Mouse (Mus musculus) forebrain, embryonic 12.5 days (tissue): ENCODE measurements at regions not wholly inside any gene's neighbourhood (a gene's known extent, or its start where the extent isn't known, plus 50 kb on each side); places are given as distances from the start of the nearest gene placed in this dataset.

Source experiments
- ATAC-seq: fragments of 200-750 bp; cut with Nextera tagmentation; 2 replicates; pipeline ENCODE4 v1.8.0; 2017; ENCODE audit warnings: moderate TSS enrichment; ENCODE audit not compliant: low FRiP score
- H3K27ac ChIP-seq: fragments of 300-500 bp; sonication (generic); 2 replicates; pipeline ENCODE4 v1.5.1; 2016; ENCODE audit warnings: mild to moderate bottlenecking
- H3K27me3 ChIP-seq: fragments of 300-500 bp; sonication (generic); 2 replicates; pipeline ENCODE4 v1.6.1; 2016; ENCODE audit warnings: mild to moderate bottlenecking
- H3K36me3 ChIP-seq: fragments of 300-500 bp; sonication (generic); replicated peaks from 2 replicates; pipeline ENCODE4 v1.6.1; 2016; ENCODE audit warnings: mild to moderate bottlenecking
- H3K4me1 ChIP-seq: fragments of 300-500 bp; sonication (generic); 2 replicates; pipeline ENCODE4 v1.6.1; 2016
- H3K4me2 ChIP-seq: fragments of 300-500 bp; sonication (generic); 2 replicates; pipeline ENCODE4 v1.6.1; 2016; ENCODE audit warnings: mild to moderate bottlenecking, moderate library complexity
- H3K4me3 ChIP-seq: fragments of 300-500 bp; sonication (generic); replicated peaks from 2 replicates; pipeline ENCODE4 v1.5.1; 2016; ENCODE audit warnings: mild to moderate bottlenecking
- H3K9ac ChIP-seq: fragments of 300-500 bp; sonication (generic); 2 replicates; pipeline ENCODE4 v1.6.1; 2016; ENCODE audit warnings: mild to moderate bottlenecking
- H3K9me3 ChIP-seq: fragments of 300-500 bp; sonication (generic); 2 replicates; pipeline ENCODE4 v1.6.1; 2016
- WGBS: fragments of 180-500 bp; shearing (Covaris S2); methylation state at CpG from one replicate; pipeline ENCODE4 v1.1.7; 2016; 5-methylcytosine and 5-hydroxymethylcytosine counted together

- no peak overlapping the region for H3K27ac ChIP-seq
- ATAC-seq: no peak
- no peaks in the 10 kb centered on the region for H3K36me3 ChIP-seq
- no peaks in the 10 kb centered on the region for H3K27me3 ChIP-seq
- H3K9ac ChIP-seq: no peak overlapping the region
- H3K4me3 ChIP-seq: no peak overlapping the region
- H3K4me2 ChIP-seq: no peak overlapping the region
- no peaks in the 10 kb centered on the region for H3K9me3 ChIP-seq
- WGBS: 93% methylated on average over 4 of the region's 4 CpGs
- H3K4me1 ChIP-seq: no peaks in the 10 kb centered on the region
These were observed 515.3 kb downstream of the Rps29 start for GRCm38 (mm10) chr12:68643671-68644070.

GRCm38 (mm10) chr12:68632441-68632840, 526.5 kb downstream of the Rps29 start:
- Histone ChIP-seq H3K4me2 (no peak overlapping the region), H3K9ac (no peak overlapping the region), H3K4me1 (no peaks in the 10 kb centered on the region), H3K9me3 (no peaks in the 10 kb centered on the region), H3K36me3 (no peaks in the 10 kb centered on the region), H3K27me3 (no peaks in the 10 kb centered on the region), H3K4me3 (no peak overlapping the region), H3K27ac (no peak overlapping the region)
- WGBS: 98% methylated on average over 3 of the region's 3 CpGs
- no peak for ATAC-seq

GRCm38 (mm10) chr12:68618337-68618736, 540.6 kb downstream of the Rps29 start:
- no peaks in the 10 kb centered on the region for H3K4me1 ChIP-seq
- no peak overlapping the region for H3K9ac ChIP-seq
- H3K36me3 ChIP-seq: no peaks in the 10 kb centered on the region
- no peak overlapping the region for H3K4me2 ChIP-seq
- H3K27ac ChIP-seq: no peak overlapping the region
- H3K27me3 ChIP-seq: no peaks in the 10 kb centered on the region
- no peaks in the 10 kb centered on the region for H3K9me3 ChIP-seq
- H3K4me3 ChIP-seq: no peak overlapping the region
- 87% methylated on average over 2 of the region's 2 CpGs for WGBS
- no peak for ATAC-seq

- WGBS: 67% methylated on average over 10 of the region's 10 CpGs
These were observed 553.5 kb downstream of the Rps29 start for GRCm38 (mm10) chr12:68605417-68606000.

GRCm38 (mm10) chr12:68604524-68605299, 554.3 kb downstream of the Rps29 start:
- no peak for ATAC-seq
- WGBS: 87% methylated on average over 5 of the region's 5 CpGs
- Histone ChIP-seq H3K9ac (no peak overlapping the region), H3K9me3 (no peaks in the 10 kb centered on the region), H3K4me1 (peaks cover 10% of the 10 kb centered on the region), H3K36me3 (no peaks in the 10 kb centered on the region), H3K27ac (no peak overlapping the region), H3K4me2 (no peak overlapping the region), H3K27me3 (no peaks in the 10 kb centered on the region; the same call in 1 of the 2 replicates), H3K4me3 (no peak overlapping the region)

More at GRCm38 (mm10) chr12:68605417-68606000, 553.5 kb downstream of the Rps29 start:
- Histone ChIP-seq H3K9ac (no peak overlapping the region), H3K4me2 (no peak overlapping the region), H3K27ac (no peak overlapping the region), H3K4me3 (no peak overlapping the region), H3K27me3 (no peaks in the 10 kb centered on the region), H3K36me3 (no peaks in the 10 kb centered on the region), H3K9me3 (no peaks in the 10 kb centered on the region), H3K4me1 (peaks cover 3% of the 10 kb centered on the region; the same call in 1 of the 2 replicates)
- ATAC-seq: peak; percentile 55; the same call in 1 of the 2 replicates

GRCm38 (mm10) chr12:68602682-68603081, 556.3 kb downstream of the Rps29 start:
- Histone ChIP-seq H3K9ac (no peak overlapping the region), H3K27me3 (no peaks in the 10 kb centered on the region; the same call in 1 of the 2 replicates), H3K4me1 (peaks cover 19% of the 10 kb centered on the region), H3K36me3 (no peaks in the 10 kb centered on the region), H3K4me3 (no peak overlapping the region), H3K4me2 (no peak overlapping the region), H3K27ac (no peak overlapping the region), H3K9me3 (no peaks in the 10 kb centered on the region)
- ATAC-seq: no peak
- 51% methylated on average over 4 of the region's 4 CpGs for WGBS

GRCm38 (mm10) chr12:68601366-68601765, 557.6 kb downstream of the Rps29 start:
- Histone ChIP-seq H3K27me3 (no peaks in the 10 kb centered on the region; the same call in 1 of the 2 replicates), H3K4me1 (peaks cover 19% of the 10 kb centered on the region), H3K4me2 (no peak overlapping the region), H3K27ac (no peak overlapping the region), H3K9me3 (no peaks in the 10 kb centered on the region), H3K9ac (no peak overlapping the region), H3K4me3 (no peak overlapping the region), H3K36me3 (no peaks in the 10 kb centered on the region)
- ATAC-seq: no peak

GRCm38 (mm10) chr12:68599681-68600596, 559.0 kb downstream of the Rps29 start:
- Histone ChIP-seq H3K9me3 (no peaks in the 10 kb centered on the region), H3K4me3 (no peak overlapping the region), H3K4me1 (peaks cover 19% of the 10 kb centered on the region), H3K4me2 (no peak overlapping the region), H3K27me3 (no peaks in the 10 kb centered on the region; the same call in 1 of the 2 replicates), H3K27ac (0 out of 2 replicates have a peak overlapping the region, but pooled peaks have one; percentile 8), H3K9ac (no peak overlapping the region), H3K36me3 (no peaks in the 10 kb centered on the region)
- WGBS: 70% methylated on average over 7 of the region's 7 CpGs
- ATAC-seq: peak; percentile 75

- H3K4me3 ChIP-seq: no peak overlapping the region
- H3K9ac ChIP-seq: no peak overlapping the region
- no peaks in the 10 kb centered on the region; the same call in 1 of the 2 replicates for H3K27me3 ChIP-seq
- H3K36me3 ChIP-seq: no peaks in the 10 kb centered on the region
- ATAC-seq: peak; percentile 49; the same call in 1 of the 2 replicates
- 48% methylated on average over 8 of the region's 8 CpGs for WGBS
- peaks cover 19% of the 10 kb centered on the region for H3K4me1 ChIP-seq
- H3K27ac ChIP-seq: no peak overlapping the region
- no peak overlapping the region for H3K4me2 ChIP-seq
- no peaks in the 10 kb centered on the region for H3K9me3 ChIP-seq
These were observed 559.9 kb downstream of the Rps29 start for GRCm38 (mm10) chr12:68599016-68599616.

- Histone ChIP-seq H3K27me3 (no peaks in the 10 kb centered on the region), H3K4me1 (peaks cover 9% of the 10 kb centered on the region; the same call in 1 of the 2 replicates), H3K4me2 (no peak overlapping the region), H3K9me3 (no peaks in the 10 kb centered on the region), H3K27ac (no peak overlapping the region), H3K9ac (no peak overlapping the region), H3K36me3 (no peaks in the 10 kb centered on the region), H3K4me3 (no peak overlapping the region)
- 22% methylated on average over 3 of the region's 3 CpGs for WGBS
- peak; percentile 45; the same call in 1 of the 2 replicates for ATAC-seq
These were observed 573.5 kb downstream of the Rps29 start for GRCm38 (mm10) chr12:68585524-68585872.

GRCm38 (mm10) chr12:68584786-68585523, 574.0 kb downstream of the Rps29 start:
- Histone ChIP-seq H3K9ac (no peak overlapping the region), H3K4me2 (no peak overlapping the region), H3K27ac (no peak overlapping the region), H3K27me3 (no peaks in the 10 kb centered on the region), H3K4me1 (peaks cover 12% of the 10 kb centered on the region), H3K36me3 (no peaks in the 10 kb centered on the region), H3K9me3 (no peaks in the 10 kb centered on the region), H3K4me3 (no peak overlapping the region)
- ATAC-seq: peak; percentile 77
- WGBS: 28% methylated on average over 6 of the region's 6 CpGs
